Mouse (Mus musculus) thymus, adult 2 months (tissue): ENCODE data around the gene Pla2g10. TPM values are rescaled to one million over a fixed set of nuclear protein-coding genes. Genes with fewer than 3 reads are reported as not detected.
"Not testable (repeated sequence)": the region's sequence is repeated elsewhere in the genome, so short reads cannot be mapped to it uniquely, and the experiment has no call there.

Experiments used
- DNase-seq: peaks from one replicate; pipeline ENCODE4 v3.0.0; 2021
- H3K27ac ChIP-seq: fragments of 200-500 bp; 2 replicates; pipeline ENCODE4 v1.5.1; 2012; ENCODE audit warnings: low read length, control low read depth; ENCODE audit not compliant: control insufficient read depth, insufficient read depth
- H3K27me3 ChIP-seq: fragments of 200-500 bp; 2 replicates; pipeline ENCODE4 v1.6.1; 2012; ENCODE audit warnings: mild to moderate bottlenecking, low read length, moderate library complexity, mixed read lengths; ENCODE audit not compliant: control insufficient read depth, insufficient read depth
- H3K36me3 ChIP-seq: fragments of 200-500 bp; 2 replicates; pipeline ENCODE4 v1.6.1; 2012; ENCODE audit warnings: mild to moderate bottlenecking, low read length, moderate library complexity; ENCODE audit not compliant: control insufficient read depth, insufficient read depth
- H3K4me1 ChIP-seq: fragments of 200-500 bp; replicated peaks from 2 replicates; pipeline ENCODE4 v1.6.1; 2012; ENCODE audit warnings: low read length; ENCODE audit not compliant: control insufficient read depth, insufficient read depth
- H3K4me3 ChIP-seq: fragments of 200-500 bp; 2 replicates; pipeline ENCODE4 v1.5.1; 2012; ENCODE audit warnings: mild to moderate bottlenecking, low read length, control low read depth, moderate library complexity; ENCODE audit not compliant: control insufficient read depth, insufficient read depth
- CTCF ChIP-seq: fragments of 200-500 bp; IDR thresholded peaks from 2 replicates; pipeline ENCODE4 v1.5.1; 2012; ENCODE audit warnings: mild to moderate bottlenecking, control low read depth, low read length, moderate library complexity, borderline replicate concordance; ENCODE audit not compliant: control insufficient read depth, poor library complexity, insufficient read depth; ENCODE audit errors: extremely low read depth
- POLR2A ChIP-seq: fragments of 200-500 bp; IDR thresholded peaks from 2 replicates; pipeline ENCODE4 v1.6.1; 2012; ENCODE audit warnings: mild to moderate bottlenecking, low read length, control low read depth, moderate library complexity; ENCODE audit not compliant: control insufficient read depth, poor library complexity, insufficient read depth; ENCODE audit errors: extremely low read depth
- WGBS: fragments of 180-500 bp; shearing (Covaris S2); methylation state at CpG from one replicate; pipeline ENCODE4 v1.1.7; 2018; 5-methylcytosine and 5-hydroxymethylcytosine counted together
- polyA plus RNA-seq: library from polyadenylated mRNA; depleted of rRNA; stranded (reverse); fragments of >200 nt; gene quantifications from 2 replicates; pipeline ENCODE4 v1.2.3, GENCODE M21; 2012

Pla2g10 gene
- polyA plus RNA-seq, 1 experiment, result 0.35 TPM

- DNase-seq, result no peak
- no peaks in the 10 kb centered on the region for H3K27me3 ChIP-seq
- 94% methylated on average over 3 of the region's 3 CpGs for WGBS
- no peak overlapping the region for H3K4me3 ChIP-seq
- no peaks in the 10 kb centered on the region for H3K4me1 ChIP-seq
- TF ChIP-seq CTCF (no peak), POLR2A (no peak)
- H3K36me3 ChIP-seq, result no peaks in the 10 kb centered on the region
- no peak overlapping the region for H3K27ac ChIP-seq
Measured at GRCm38 (mm10) chr16:13748124-13748523, 17.3 kb upstream of the Pla2g10 start.

- no peak overlapping the region for H3K4me3 ChIP-seq
- no peaks in the 10 kb centered on the region for H3K4me1 ChIP-seq
- 97% methylated on average over 8 of the region's 8 CpGs for WGBS
- no peaks in the 10 kb centered on the region for H3K27me3 ChIP-seq
- DNase-seq, result no peak
- no peak overlapping the region for H3K27ac ChIP-seq
- H3K36me3 ChIP-seq, result no peaks in the 10 kb centered on the region
- TF ChIP-seq CTCF, result no peak
- no peak for TF ChIP-seq POLR2A
Measured at GRCm38 (mm10) chr16:13747708-13748107, 16.9 kb upstream of the Pla2g10 start.

GRCm38 (mm10) chr16:13740844-13741243 lies 10.1 kb upstream of the Pla2g10 start:
- TF ChIP-seq POLR2A, result no peak
- TF ChIP-seq CTCF, result no peak
- Histone ChIP-seq H3K4me1 (no peaks in the 10 kb centered on the region), H3K27ac (no peak overlapping the region), H3K4me3 (no peak overlapping the region), H3K36me3 (no peaks in the 10 kb centered on the region), H3K27me3 (no peaks in the 10 kb centered on the region)
- DNase-seq, result no peak
- 79% methylated on average over 2 of the region's 2 CpGs for WGBS

GRCm38 (mm10) chr16:13739044-13739443 lies 8.3 kb upstream of the Pla2g10 start:
- H3K4me1 ChIP-seq, H3K36me3 ChIP-seq, DNase-seq, H3K27ac ChIP-seq, H3K4me3 ChIP-seq, H3K27me3 ChIP-seq: not testable (repeated sequence)
- 86% methylated on average over 4 of the region's 4 CpGs for WGBS

- Histone ChIP-seq H3K27me3 (no peaks in the 10 kb centered on the region), H3K4me1 (no peaks in the 10 kb centered on the region), H3K4me3 (no peak overlapping the region), H3K36me3 (no peaks in the 10 kb centered on the region), H3K27ac (no peak overlapping the region)
- TF ChIP-seq POLR2A, result no peak
- DNase-seq, result no peak
- WGBS, result 92% methylated on average over 8 of the region's 8 CpGs
Measured at GRCm38 (mm10) chr16:13735977-13736376, 5.2 kb upstream of the Pla2g10 start.

GRCm38 (mm10) chr16:13733518-13734137 lies 2.8 kb upstream of the Pla2g10 start:
- no peak overlapping the region for H3K4me3 ChIP-seq
- DNase-seq, result peak; percentile 71
- no peaks in the 10 kb centered on the region for H3K36me3 ChIP-seq
- no peaks in the 10 kb centered on the region for H3K4me1 ChIP-seq
- WGBS, result 31% methylated on average over 9 of the region's 9 CpGs
- H3K27me3 ChIP-seq, result no peaks in the 10 kb centered on the region
- H3K27ac ChIP-seq, result no peak overlapping the region
- peak; percentile 62; the same call in 1 of the 2 replicates for TF ChIP-seq CTCF
- TF ChIP-seq POLR2A, result no peak

- TF ChIP-seq POLR2A (no peak), CTCF (no peak)
- Histone ChIP-seq H3K36me3 (no peaks in the 10 kb centered on the region), H3K27me3 (no peaks in the 10 kb centered on the region), H3K27ac (no peak overlapping the region), H3K4me1 (no peaks in the 10 kb centered on the region), H3K4me3 (no peak overlapping the region)
- 64% methylated on average over 3 of the region's 3 CpGs for WGBS
- no peak for DNase-seq
Measured at GRCm38 (mm10) chr16:13732786-13733185, 2.0 kb upstream of the Pla2g10 start.
